Mouse (Mus musculus): ENCODE results near the gene Smc1a. TPM values are rescaled to one million over a fixed set of nuclear protein-coding genes. Genes with fewer than 3 reads are reported as not detected.

Smc1a gene
- 78.1 and 79.3 TPM in 2 replicates for polyA plus RNA-seq (2016; fragmentation: Nextera tagmentation; extraction: Ambion mirVana)

DNA sequence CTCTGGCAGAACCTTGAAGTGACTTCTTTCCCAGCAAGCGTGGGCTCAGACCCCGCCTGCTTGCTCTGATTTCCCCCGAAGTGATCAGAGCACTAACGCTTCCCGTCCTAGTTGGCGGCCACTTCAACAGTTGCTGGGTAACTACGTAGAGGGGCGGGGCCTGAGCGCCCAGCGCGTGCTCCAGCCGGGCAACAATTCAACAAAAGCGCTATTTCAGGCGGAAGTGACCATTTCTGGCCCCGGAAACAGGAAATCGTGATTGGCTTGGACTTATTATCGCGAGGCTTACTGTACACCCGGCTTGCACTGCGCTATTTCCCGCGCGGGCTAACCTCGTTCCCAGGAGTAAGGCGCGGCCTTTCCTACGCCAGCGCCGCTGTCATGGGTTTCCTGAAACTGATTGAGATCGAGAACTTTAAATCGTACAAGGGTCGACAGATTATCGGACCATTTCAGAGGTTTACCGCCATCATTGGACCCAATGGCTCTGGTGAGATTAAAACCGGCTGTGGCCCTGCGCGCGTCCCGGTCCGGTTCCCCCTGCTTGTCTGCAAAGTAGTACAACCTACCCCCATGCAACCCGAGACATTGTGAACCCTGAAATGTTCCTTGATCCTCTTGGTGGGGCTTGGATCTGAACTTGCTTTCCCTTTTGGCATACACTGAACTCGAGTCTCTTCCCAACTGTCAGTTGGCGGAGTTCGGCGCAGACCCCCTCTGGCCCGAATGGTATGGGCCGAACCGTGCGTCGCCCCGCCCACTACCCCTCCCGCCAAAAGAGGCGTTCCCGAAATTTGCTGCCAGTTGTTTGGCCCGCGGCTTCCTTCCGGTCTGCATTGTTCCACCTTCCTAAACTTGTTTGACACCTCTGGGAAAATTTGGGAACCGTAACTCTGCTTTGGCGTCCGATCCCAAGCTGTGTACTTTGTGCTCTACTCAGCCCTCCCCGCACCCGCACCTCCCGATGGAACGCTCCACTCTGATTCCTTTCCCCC is at the start of gene Smc1a, which contains the start of gene Ribc1:
Gene Smc1a, plus strand, starts transcription at position 278 of the 995 bp plus-strand sequence.
Gene Ribc1, minus strand, starts transcription at position 145 of the 995 bp plus-strand sequence.
- Histone ChIP-seq H3K4me3 (peak within 1 kb of the TSS; percentile 65), H3K36me3 (peaks cover 10% of the 10 kb centered on the region; the same call in 1 of the 2 replicates), H3K9me3 (replicated peaks) (no peaks in the 10 kb centered on the region), H3K27me3 (replicated peaks) (no peaks in the 10 kb centered on the region), H3K9ac (peak within 1 kb of the TSS; percentile 74), H3K4me1 (replicated peaks) (peaks cover 9% of the 10 kb centered on the region), H3K4me2 (peak within 1 kb of the TSS; percentile 69), H3K27ac (ENCODE audit: poor library complexity, severe bottlenecking) (peak within 1 kb of the TSS; percentile 87)
- peak; percentile 96 for ATAC-seq (ENCODE audit: insufficient number of reproducible peaks, low FRiP score)
- WGBS = 15% methylated on average over 64 of the region's 64 CpGs

DNA sequence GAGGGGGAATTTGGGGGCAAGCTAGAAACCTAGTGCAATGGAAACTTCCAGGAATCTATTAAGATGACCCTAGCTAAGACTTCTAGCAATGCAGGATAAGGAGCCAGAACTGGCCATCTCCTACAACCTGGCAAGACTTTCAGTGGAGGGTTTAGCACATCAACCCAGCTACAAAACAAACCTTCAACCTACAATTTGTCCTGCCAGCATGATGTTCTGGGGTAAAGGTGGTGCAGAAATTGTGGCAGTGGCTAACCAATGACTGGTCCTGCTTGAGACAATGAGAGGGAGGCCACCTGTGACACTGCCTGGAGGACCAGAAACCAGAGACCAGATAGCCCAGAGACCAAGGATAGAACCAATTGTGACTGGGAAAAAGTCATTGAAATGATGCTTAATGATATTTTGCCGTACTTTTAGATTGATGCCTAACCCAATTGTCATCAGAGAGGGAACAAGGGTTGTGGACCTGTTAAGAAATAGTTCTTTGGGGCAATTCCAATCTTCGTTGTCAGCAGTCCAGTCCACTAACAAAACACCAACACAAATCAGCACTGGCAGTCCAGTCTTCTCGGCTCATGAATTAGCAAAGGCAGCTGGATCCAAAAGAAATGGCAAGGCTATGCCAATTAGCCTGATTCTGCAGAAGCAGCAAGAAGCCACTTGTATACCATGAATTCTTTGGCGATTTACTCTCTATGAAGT is 17.1 kb upstream of the Smc1a start:
- WGBS = 67% methylated on average over 4 of the region's 4 CpGs
- H3K27ac ChIP-seq (ENCODE audit: poor library complexity, severe bottlenecking) = no peak overlapping the region
- H3K9ac ChIP-seq = no peak overlapping the region
- no peaks in the 10 kb centered on the region for H3K4me1 ChIP-seq (replicated peaks)
- no peaks in the 10 kb centered on the region for H3K9me3 ChIP-seq (replicated peaks)
- ATAC-seq (ENCODE audit: insufficient number of reproducible peaks, low FRiP score) = no peak
- peaks cover 9% of the 10 kb centered on the region for H3K36me3 ChIP-seq
- H3K4me3 ChIP-seq = no peak overlapping the region
- H3K4me2 ChIP-seq = no peak overlapping the region
- H3K27me3 ChIP-seq (replicated peaks) = peaks cover 24% of the 10 kb centered on the region

DNA sequence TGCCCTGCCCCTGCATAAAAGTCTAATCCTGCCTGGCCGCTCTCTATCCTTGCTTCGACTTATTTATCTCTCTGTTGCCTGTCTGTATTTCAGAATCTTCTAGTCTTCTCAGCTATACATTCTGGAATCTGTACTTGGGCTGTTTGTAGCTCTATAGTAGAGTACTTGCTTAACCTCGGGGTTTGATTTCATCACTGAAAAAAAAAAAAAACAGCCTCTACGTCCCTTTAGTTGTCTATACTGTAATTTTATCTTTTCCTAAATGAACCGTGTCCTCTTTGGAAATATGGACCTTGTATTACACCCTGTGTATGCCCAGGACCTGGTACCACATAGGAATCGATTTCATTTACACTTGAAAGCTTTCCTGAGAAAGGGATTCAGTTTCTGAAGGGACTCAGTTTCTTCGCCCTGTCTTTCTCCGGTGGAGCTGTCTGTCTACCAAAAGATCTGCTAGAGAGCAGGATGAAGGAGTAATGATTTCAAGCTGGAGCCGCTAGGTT is 15.0 kb upstream of the Smc1a start:
- peak overlapping the region; percentile 60 for H3K4me2 ChIP-seq
- H3K27me3 ChIP-seq (replicated peaks) = peaks cover 27% of the 10 kb centered on the region
- no peak overlapping the region for H3K27ac ChIP-seq (ENCODE audit: poor library complexity, severe bottlenecking)
- ATAC-seq (ENCODE audit: insufficient number of reproducible peaks, low FRiP score) = no peak
- H3K9me3 ChIP-seq (replicated peaks) = no peaks in the 10 kb centered on the region
- H3K9ac ChIP-seq = peak overlapping the region; percentile 62
- H3K4me3 ChIP-seq = peak overlapping the region; percentile 56
- no peaks in the 10 kb centered on the region for H3K4me1 ChIP-seq (replicated peaks)
- WGBS = 37% methylated on average over 9 of the region's 9 CpGs
- peaks cover 17% of the 10 kb centered on the region for H3K36me3 ChIP-seq

DNA sequence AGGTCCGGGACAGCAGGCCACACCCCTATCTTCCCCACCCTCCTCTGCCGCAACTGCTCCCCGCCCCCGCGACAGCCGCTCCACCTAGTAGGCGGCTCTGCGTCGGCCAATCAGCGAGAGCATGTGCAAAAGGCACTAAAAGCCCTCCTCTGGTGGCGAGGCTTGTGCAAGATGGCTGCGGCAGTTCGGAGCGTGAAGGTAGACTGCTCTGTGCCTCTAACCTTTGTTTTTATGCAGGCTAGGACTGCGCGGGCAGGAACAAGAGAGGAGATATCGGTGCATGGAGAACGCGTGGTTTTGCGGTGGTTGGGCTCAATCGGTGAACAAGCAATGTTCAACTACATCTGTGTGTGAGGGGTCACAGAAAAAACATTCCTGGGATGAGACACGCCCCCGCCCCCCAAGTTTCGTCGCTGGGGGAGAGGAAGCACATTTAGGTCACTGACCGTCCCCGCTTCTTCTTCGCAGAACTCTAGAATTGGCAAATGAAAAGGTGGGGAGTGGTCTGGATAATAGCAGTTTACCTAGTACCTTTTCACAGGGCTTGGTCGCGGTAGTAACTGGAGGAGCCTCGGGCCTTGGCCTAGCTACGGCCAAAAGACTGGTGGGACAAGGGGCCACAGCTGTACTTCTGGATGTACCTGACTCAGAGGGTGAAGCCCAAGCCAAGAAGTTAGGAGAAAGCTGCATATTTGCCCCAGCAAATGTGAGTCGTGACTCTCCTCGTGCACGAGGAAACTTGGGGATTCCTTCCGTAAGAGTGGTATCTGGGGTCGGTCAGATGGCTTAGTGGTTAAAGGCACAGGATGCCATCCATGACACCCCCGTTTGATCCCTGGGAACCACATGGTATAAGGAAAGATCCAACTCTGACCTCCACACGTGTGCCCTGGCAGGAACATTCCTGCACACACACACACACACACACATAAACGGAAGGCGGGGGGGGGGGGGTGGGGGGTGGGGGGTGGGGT is 14.2 kb upstream of the Smc1a start, which contains the start of gene Hsd17b10:
Gene Hsd17b10, plus strand, starts transcription at position 109 of the 974 bp plus-strand sequence.
- 14% methylated on average over 40 of the region's 41 CpGs for WGBS
- Histone ChIP-seq H3K9me3 (replicated peaks) (no peaks in the 10 kb centered on the region), H3K27me3 (replicated peaks) (peaks cover 25% of the 10 kb centered on the region), H3K4me2 (peak within 1 kb of the TSS; percentile 71), H3K36me3 (peaks cover 21% of the 10 kb centered on the region), H3K27ac (ENCODE audit: poor library complexity, severe bottlenecking) (peak within 1 kb of the TSS; percentile 61; the same call in 1 of the 2 replicates), H3K4me1 (replicated peaks) (no peaks in the 10 kb centered on the region), H3K4me3 (peak within 1 kb of the TSS; percentile 56), H3K9ac (peak within 1 kb of the TSS; percentile 62)
- peak; percentile 98 for ATAC-seq (ENCODE audit: insufficient number of reproducible peaks, low FRiP score)

DNA sequence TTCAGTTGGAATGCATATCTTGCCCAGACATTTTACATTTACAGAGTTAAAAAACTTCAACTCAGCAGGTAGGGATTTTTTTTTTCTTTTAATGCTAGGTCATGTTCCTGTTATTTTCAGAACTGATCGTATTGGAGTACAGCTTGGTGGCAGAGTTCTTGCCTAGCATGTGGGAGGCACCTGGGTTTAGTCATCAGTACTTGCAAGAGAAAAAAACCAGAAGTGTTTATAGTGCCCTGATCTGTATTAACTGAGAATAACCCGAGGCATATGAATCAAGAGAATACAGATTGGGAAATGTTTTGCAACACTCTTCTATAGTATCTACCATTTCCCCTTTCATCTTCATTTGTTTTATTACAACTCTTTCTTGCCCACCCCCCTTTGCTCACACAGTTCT is 13.4 kb upstream of the Smc1a start:
- H3K9me3 ChIP-seq (replicated peaks) = no peaks in the 10 kb centered on the region
- H3K4me3 ChIP-seq = peak overlapping the region; percentile 56; the same call in 1 of the 2 replicates
- no peak for ATAC-seq (ENCODE audit: insufficient number of reproducible peaks, low FRiP score)
- H3K4me2 ChIP-seq = peak overlapping the region; percentile 71; the same call in 1 of the 2 replicates
- no peak overlapping the region for H3K27ac ChIP-seq (ENCODE audit: poor library complexity, severe bottlenecking)
- H3K27me3 ChIP-seq (replicated peaks) = peaks cover 19% of the 10 kb centered on the region
- no peaks in the 10 kb centered on the region for H3K4me1 ChIP-seq (replicated peaks)
- WGBS = 67% methylated on average over 2 of the region's 2 CpGs
- H3K9ac ChIP-seq = no peak overlapping the region
- H3K36me3 ChIP-seq = peaks cover 25% of the 10 kb centered on the region

DNA sequence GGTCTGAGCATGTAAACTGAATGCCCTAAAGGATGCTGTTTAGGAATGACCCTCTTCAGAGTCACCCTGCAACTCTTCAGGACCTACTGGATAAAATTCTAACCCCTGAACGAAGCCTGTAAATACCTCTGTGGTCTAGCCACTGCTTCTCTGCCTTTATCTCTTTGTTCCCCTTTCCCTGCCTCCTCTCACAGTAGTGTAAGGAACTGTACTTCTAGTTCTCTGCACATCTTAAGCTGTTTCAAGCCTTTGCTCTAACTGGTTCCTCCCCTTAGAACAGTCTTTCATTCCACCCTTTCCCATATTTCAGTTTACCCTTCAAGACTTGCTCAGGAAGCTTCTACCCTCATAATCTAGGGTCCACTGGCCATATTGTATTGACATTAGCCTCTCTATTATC is 8.4 kb upstream of the Smc1a start:
- Histone ChIP-seq H3K36me3 (peaks cover 25% of the 10 kb centered on the region), H3K9me3 (replicated peaks) (no peaks in the 10 kb centered on the region), H3K9ac (no peak overlapping the region), H3K4me1 (replicated peaks) (no peaks in the 10 kb centered on the region), H3K27me3 (replicated peaks) (peaks cover 10% of the 10 kb centered on the region; the same call in 1 of the 2 replicates), H3K4me2 (no peak overlapping the region), H3K27ac (ENCODE audit: poor library complexity, severe bottlenecking) (no peak overlapping the region), H3K4me3 (no peak overlapping the region)
- no peak for ATAC-seq (ENCODE audit: insufficient number of reproducible peaks, low FRiP score)
- 70% methylated on average over 1 of the region's 1 CpGs for WGBS

DNA sequence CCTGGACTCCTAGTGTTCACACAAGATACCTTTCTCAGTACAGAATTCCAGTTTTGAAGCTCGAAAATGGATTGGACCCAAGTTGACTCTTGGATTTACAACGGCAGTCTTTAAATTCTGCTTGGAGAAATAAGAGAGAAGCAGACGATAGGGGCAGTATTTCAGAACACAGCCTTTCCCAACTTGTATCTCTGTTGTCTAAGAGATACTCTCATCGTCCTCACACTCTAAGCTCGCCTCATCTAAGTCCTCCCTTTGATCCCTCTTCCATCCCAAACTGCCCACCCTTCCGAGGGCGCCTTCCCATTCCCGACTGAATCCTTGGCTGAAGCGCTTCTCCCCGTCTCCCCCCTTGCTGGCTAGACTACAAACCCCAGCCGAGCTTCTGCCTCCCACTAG is 477 bp upstream of the Smc1a start:
- ATAC-seq (ENCODE audit: insufficient number of reproducible peaks, low FRiP score) = no peak; the same call in 1 of the 2 replicates

DNA sequence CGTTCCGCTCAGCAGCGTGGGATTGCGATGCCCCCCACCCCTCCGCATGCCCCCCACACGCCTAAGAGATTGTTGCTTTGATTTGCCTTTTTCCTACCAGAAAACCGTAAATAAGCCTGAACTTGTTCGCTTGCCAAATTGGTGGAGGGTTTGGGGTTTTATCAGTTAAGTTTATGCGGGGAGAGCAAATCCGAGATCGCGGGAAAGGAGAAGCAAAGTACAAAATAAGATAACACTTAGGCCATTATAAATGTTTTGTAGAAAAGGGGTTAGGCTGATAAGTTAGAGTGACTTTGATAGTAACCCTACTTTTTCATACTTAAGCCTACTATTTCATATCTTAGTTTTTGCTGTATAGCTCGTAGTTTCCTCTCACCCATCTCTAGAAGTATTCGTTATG is 958 bp downstream of the Smc1a start:
- Histone ChIP-seq H3K4me3 (peak overlapping the region; percentile 65), H3K4me1 (replicated peaks) (peaks cover 9% of the 10 kb centered on the region), H3K27ac (ENCODE audit: poor library complexity, severe bottlenecking) (peak overlapping the region; percentile 87), H3K4me2 (peak overlapping the region; percentile 69), H3K36me3 (peaks cover 10% of the 10 kb centered on the region; the same call in 1 of the 2 replicates), H3K9ac (peak overlapping the region; percentile 74), H3K27me3 (replicated peaks) (no peaks in the 10 kb centered on the region), H3K9me3 (replicated peaks) (no peaks in the 10 kb centered on the region)
- ATAC-seq (ENCODE audit: insufficient number of reproducible peaks, low FRiP score) = no peak
- WGBS = 17% methylated on average over 14 of the region's 14 CpGs

More for the DNA sequence above, 477 bp upstream of the Smc1a start:
- H3K4me2 ChIP-seq = peak overlapping the region; percentile 63
- H3K27ac ChIP-seq (ENCODE audit: poor library complexity, severe bottlenecking) = peak overlapping the region; percentile 78
- WGBS = 10% methylated on average over 11 of the region's 11 CpGs
- H3K36me3 ChIP-seq = peaks cover 10% of the 10 kb centered on the region; the same call in 1 of the 2 replicates
- peaks cover 9% of the 10 kb centered on the region for H3K4me1 ChIP-seq (replicated peaks)
- H3K27me3 ChIP-seq (replicated peaks) = no peaks in the 10 kb centered on the region
- peak overlapping the region; percentile 69 for H3K9ac ChIP-seq
- peak overlapping the region; percentile 65 for H3K4me3 ChIP-seq
- H3K9me3 ChIP-seq (replicated peaks) = no peaks in the 10 kb centered on the region

DNA sequence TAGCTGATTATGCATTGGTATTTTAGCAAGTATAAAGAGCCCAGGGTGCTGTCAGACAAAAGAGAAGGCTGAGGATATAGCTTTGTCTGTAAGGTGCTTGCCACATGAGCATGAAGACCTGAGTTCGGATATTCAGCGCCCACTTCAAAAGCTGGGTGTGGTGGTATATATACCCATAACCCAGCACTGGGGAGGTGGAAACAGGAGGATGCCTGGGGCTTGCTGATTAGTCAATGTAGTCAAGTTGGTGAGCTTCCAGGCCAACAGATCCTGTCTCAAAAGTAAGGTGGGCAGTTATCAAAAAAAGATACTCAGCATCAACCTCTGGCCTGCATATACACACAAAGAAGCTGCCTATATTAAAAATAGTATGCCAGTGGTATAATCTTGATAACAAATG is 3.1 kb downstream of the Smc1a start:
- Histone ChIP-seq H3K27ac (ENCODE audit: poor library complexity, severe bottlenecking) (no peak overlapping the region), H3K4me3 (no peak overlapping the region), H3K4me1 (replicated peaks) (peaks cover 9% of the 10 kb centered on the region), H3K9ac (no peak overlapping the region), H3K27me3 (replicated peaks) (no peaks in the 10 kb centered on the region), H3K4me2 (no peak overlapping the region), H3K36me3 (peaks cover 6% of the 10 kb centered on the region), H3K9me3 (replicated peaks) (no peaks in the 10 kb centered on the region)
- 85% methylated on average over 2 of the region's 2 CpGs for WGBS
- no peak for ATAC-seq (ENCODE audit: insufficient number of reproducible peaks, low FRiP score)

DNA sequence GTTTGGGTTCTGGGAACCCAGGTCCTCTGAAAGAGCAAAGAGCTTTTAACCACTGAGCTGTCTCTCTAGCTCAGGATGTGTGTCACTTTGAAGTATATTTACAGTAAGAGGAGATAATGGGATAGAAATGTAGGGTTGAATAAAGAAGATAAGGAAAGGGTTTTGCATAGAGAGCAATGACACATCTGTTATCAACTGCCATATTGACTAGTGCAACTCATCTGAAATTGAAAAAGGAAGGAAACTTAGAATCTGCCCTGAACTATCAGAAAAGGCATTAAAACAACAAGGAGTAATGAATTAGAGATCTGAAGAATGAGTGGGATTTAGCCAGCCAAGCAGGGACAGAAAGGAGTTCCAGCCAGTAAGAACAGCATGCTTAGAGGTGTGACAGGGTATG is 23.6 kb downstream of the Smc1a start:
- Histone ChIP-seq H3K4me2 (no peak overlapping the region), H3K4me3 (no peak overlapping the region), H3K36me3 (peaks cover 38% of the 10 kb centered on the region)

More for the DNA sequence above, 23.6 kb downstream of the Smc1a start:
- ATAC-seq (ENCODE audit: insufficient number of reproducible peaks, low FRiP score) = no peak
- Histone ChIP-seq H3K4me1 (replicated peaks) (no peaks in the 10 kb centered on the region), H3K27ac (ENCODE audit: poor library complexity, severe bottlenecking) (no peak overlapping the region), H3K9ac (no peak overlapping the region), H3K27me3 (replicated peaks) (no peaks in the 10 kb centered on the region; the same call in 1 of the 2 replicates), H3K9me3 (replicated peaks) (no peaks in the 10 kb centered on the region)

All from heart, embryonic 12.5 days (tissue).